Mouse (Mus musculus) heart, adult 18-20 months (tissue): ENCODE data around the gene Stk11. TPM values are rescaled to one million over a fixed set of nuclear protein-coding genes. Genes with fewer than 3 reads are reported as not detected.
A peak's percentile ranks its signal among the peaks of the same experiment; 100 is the strongest.

Experiments used
- DNase-seq, 2 experiments: peaks; one replicate each; pipeline ENCODE4 v3.0.0; 2021 to 2022; ENCODE audit warnings: mixed read lengths in 1 of 2
- total RNA-seq, 2 experiments: library from RNA; stranded (reverse); gene quantifications; 2 replicates each; pipeline ENCODE4 v1.2.3; 2021

Gene Stk11
- total RNA-seq, 2 experiments from 2014 or later: 127 to 149 TPM

DNA sequence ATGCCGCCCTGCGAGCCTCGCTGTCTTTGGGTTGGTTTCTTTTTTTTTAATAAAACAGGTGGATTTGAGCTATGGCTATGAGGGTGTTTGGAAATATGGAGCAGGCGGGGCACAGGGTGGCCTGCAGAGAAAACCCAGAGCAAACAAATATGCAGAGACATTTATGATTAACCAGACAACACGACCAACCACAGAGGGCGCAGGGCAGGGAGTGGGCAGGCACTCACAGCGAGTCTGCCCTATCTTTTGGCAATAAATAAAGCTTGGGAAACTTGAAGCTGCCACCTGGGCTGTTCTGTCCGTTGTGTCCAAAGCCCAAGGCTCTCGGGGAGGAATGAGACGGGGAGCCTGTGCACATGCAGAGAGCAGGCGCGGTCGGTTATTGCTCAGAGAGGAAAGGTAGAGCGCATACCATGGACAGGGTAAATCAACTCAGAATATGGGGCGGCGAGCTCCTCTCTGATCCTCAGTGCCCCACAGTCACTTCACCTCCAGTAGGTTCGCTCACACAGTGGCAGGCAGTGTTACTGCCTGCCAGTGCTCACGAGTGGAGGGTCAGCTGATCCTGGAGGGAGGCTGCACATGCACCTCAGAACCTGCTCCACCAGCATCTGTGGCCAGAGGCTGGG lies 14.9 kb downstream of the Stk11 start:
- no peak for DNase-seq

GRCm38 (mm10) chr10:80131316-80131951 lies 15.8 kb downstream of the Stk11 start:
- peak in 1 of 2 experiments; percentile 3 for DNase-seq

DNA sequence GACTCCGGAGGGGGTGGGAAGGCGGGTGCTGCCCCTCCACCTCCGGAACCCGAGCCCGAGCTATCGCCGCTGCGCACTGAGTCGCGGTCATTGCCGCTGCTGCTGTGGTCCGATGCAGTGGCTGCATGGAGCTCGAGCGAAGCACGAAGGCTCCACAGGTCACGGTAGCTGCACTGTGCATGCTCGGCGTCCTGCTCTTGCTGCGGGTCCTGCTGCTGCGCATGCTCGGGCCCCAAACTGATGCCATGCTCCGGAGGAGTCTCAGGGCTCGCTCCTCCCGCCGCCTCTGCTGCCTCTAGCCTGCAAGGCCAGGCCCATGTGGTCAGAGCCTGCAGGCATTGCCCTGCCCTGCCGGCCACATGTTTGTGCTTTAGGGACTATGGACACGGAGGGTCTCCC lies 16.3 kb downstream of the Stk11 start:
- DNase-seq: no peak

DNA sequence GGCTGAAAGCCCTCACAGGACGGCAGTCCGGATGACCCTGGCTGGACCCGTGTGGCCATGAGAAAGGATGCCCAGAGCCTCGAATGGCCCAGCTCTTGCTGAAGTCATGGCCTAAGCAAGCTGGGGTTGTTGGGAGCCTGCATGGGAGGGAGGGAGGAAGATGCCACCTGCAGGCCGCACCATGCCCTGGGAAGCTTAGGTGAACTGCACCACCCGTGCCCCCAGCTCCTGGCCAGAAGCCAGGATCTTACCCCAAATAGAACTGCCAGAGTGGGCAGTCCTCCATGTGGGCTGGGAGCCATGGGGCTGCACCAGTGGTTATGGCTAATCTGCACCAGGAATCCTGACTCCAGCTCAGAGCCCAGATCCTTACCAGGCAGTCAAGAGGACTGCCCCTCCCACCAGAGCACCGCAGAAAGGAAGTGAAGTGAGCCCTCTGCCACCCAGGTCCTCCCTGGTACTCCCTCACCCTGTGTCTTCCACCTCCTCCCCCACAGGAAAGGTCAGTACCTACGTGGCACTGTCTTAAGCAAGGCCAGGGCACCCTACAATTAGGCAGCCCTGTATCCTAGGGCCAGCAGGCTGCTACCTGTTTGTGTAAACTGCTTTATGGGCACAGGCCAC lies 17.7 kb downstream of the Stk11 start:
- peak; percentile 75 to 76 for DNase-seq

GRCm38 (mm10) chr10:80134421-80134820 lies 18.8 kb downstream of the Stk11 start:
- peak in 1 of 2 experiments; percentile 11 for DNase-seq

DNA sequence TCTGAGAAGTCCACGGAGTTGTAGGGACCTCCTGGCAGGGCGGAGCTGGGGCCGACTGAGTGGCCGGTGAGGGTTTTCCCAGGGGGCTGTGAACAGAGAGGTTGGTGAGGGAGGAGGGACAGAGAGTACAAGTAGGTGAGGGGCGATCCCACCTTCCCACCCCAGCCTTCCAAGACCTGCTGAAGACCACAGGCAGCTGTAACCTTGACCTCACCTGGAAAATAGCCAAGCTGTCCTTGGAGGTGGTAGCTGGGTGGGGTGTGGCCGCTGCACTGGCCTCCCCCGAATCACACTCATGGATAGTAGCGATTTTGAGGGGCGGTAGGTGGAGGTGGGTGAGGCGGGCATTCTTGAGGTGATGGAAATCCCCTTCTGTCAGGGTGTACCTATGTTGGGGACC lies 19.6 kb downstream of the Stk11 start:
- peak in 1 of 2 experiments; percentile 6 for DNase-seq

DNA sequence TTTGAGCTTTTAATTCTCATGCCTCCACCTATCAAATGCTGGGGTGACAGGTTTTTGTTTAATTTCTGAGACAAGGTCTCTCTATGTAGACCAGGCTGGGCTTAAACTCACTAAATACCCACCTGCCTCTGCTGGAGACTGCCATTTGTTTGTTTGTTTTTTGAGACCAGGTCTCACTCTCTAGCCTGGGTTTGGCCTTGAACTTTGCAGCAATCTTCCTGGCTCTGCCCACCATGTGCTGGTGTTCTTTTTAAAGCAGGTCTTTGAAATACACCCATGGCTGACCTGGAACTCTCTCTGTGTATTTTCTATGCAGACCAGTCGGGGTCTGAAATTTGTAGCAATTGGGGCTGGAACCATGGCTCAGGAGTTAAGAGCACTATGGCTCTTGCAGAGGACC lies 20.0 kb downstream of the Stk11 start:
- DNase-seq: no peak

- DNase-seq: no peak
Observed at GRCm38 (mm10) chr10:80136179-80136951, 20.8 kb downstream of the Stk11 start.

DNA sequence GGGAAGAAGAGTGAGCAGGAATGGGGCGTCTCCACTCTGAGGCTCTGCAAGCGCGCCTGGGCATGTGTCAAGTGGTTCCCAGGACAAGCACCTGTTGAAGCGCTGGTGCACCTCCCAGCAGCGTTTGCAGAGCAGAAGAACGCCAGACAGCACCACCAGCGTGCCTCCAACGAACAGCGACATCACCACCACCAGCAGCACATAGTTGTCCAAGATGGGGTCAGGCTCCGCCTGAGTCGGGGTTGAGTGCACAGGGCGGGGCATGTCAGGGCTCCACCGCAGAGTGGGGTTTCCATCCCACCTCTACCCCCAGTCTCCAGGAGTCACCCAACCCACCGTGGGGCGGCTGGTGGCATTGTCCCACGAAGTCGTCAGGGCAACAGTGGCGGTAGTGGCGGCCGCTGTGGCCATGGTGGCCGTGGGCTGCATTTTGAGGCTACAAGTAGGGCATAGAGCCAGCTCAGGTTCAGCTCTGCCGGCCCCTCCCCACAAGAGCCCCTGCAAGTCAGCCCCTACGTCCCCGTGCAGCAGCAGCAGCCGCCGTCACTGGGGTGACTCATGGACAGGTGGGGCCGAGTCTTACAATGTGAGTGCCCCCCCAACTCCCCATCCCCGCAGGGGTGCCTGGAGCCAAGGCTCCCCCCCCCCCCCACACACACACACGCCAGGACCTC lies 21.5 kb downstream of the Stk11 start:
- DNase-seq: peak in 1 of 2 experiments; percentile 7

DNA sequence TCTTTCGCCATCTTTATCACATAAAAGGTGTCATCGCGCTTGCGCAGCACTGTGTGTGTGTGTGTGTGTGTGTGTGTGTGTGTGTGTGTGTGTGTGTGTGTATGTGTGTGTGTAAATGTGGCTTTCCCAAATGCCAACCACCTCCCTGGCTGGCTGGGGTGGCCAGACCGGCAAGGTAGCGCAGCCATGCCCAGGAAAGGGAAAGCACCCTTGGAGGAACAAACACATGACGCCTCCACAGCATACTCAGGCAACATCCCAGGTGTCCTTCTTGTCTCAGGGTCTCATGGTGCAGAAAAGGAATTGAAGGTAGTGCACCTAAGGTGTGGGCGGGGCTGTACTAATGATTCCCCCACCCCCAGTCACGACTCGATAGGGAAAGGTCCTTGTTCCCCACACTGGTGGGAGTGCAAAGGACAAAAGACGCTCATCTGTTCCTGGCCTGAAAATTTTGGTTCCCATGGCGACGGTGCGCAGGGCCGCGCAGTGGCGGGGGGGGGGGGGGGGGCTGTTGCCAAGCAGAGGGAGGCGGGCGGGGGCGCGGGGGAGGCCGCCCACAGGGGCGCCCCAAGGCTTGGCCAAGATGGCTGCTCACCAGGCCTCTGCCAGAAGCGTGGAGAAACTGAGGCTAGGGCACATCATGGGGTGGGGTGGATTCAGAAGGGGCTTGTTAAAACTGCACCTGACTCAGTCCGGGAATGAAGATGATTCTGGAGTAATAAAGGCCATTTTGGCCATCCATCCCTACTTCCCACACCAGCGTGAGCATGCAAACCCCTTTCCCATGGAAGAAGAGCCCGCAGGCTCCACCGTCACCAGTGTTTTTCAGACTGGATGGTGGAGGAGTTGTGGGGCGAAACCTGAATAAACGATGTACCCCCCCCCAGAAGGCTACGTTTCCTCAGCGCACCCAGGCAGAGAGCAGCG lies 22.3 kb downstream of the Stk11 start:
- DNase-seq: peak in 1 of 2 experiments; percentile 3

DNA sequence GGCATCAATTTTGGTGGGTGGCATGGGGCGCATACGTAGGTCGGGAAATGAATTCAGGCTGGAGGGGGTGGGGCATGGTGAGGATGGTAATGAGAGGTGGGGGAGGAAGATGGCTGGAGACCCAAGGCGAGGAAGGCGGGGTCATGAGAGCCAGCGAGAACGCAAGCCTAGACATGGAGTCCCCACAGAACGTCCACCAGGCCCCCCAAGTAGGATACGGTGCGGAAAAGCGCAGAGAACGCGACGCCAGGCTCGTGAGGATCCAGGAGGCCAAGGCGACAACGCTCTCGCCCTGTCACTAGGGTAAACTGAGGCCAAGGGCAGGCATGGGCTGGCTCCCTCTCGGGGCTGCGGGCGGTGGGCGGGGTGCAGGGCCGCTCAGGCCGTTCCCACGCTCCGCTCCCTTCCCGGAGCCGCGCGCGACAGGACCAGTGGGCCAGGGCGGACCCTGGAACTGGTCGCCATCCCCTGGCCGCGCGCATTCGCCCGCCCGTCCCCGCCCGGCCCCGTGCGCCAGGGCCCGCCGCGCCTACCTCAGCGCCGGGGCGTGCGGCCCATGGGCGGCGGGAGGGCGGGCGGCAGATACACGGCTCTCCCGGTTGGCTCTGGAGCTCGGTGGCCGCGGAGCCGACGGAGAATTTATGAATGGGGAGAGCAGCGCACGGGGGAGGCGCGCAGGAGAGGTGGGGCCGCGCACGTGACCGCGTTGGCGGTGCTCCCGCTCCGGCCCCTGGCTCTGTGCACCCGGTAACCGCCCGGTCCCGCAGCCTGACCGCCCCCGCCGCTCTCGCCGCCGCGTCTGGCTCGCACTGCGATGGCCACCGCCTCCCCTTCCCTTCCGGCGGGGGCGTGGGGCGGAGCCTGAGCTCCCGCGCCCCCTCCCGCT lies 23.2 kb downstream of the Stk11 start, which contains the start of gene Atp5d:
Gene Atp5d, plus strand, starts transcription at position 80 of the 886 bp plus-strand sequence.
- peak; percentile 66 to 77 for DNase-seq

DNA sequence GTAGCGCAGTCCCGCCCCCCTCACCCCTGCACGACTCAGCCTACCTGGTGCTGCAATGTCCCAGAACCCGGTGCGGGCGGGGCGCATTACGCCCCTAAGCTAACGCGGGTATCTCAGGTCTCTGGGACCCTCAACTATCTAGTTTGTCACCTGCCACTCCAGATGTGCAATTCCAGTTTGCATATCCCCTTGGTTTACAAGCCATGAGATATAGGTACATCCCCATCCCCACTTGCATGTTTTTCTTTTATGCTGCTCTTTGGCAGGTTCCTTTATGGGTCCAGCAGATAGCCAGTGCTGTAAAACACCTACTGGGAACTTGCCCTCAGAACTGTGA lies 23.8 kb downstream of the Stk11 start:
- DNase-seq: no peak

DNA sequence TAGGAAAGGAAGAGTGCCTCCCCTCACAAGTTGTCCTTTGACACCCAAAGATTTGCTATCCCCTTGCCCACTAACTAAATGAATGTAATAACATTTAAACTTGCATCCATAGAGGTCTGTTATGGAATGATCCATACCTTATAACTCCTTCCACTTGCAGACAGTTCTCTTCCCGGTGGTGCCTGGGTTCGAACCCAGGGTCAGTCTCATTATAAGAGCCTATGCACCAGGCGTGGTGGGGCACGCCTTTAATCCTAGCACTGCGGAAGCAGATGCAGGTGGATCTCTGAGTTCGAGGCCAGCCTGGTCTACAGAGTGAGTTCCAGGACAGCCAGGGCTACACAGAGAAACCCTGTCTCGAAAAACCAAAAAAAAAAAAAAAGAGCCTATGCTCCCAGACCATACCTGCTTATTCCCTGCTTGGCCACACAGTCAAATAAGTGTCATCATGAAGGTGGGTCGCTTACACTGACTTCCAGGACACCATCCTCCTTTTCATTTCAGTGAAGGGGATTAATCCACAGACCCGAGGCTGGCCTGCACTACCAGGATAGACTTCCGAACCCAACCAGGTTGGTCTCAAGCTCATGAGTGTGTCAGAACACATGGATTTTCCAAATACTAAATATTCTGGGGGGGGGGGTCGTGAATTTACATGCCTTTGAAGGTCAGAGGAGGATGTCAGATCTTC lies 24.5 kb downstream of the Stk11 start:
- DNase-seq: no peak

DNA sequence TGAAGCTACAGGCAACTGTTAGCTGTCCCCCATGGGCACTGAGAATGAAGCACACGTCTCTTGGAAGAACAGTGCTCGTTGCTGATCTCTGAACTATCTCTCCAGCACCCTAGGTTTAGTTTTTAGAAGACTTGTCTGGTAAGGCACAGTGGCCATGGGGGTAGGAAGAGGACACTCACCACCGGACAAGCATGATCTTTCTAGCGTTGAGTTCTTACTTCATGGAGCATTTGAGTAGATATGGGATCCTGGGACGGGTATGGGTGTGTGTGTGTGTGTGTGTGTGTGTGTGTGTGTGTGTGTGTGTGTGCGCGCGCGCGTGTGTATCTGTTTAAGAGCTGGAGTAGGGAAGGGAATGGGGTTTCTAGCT lies 25.0 kb downstream of the Stk11 start, which contains the start of gene Cbarp:
Gene Cbarp, minus strand, starts transcription at position 170 of the 370 bp plus-strand sequence.
- DNase-seq: no peak

- peak; percentile 95 to 98 for DNase-seq
Observed at GRCm38 (mm10) chr10:80141243-80141642, 25.6 kb downstream of the Stk11 start.

DNA sequence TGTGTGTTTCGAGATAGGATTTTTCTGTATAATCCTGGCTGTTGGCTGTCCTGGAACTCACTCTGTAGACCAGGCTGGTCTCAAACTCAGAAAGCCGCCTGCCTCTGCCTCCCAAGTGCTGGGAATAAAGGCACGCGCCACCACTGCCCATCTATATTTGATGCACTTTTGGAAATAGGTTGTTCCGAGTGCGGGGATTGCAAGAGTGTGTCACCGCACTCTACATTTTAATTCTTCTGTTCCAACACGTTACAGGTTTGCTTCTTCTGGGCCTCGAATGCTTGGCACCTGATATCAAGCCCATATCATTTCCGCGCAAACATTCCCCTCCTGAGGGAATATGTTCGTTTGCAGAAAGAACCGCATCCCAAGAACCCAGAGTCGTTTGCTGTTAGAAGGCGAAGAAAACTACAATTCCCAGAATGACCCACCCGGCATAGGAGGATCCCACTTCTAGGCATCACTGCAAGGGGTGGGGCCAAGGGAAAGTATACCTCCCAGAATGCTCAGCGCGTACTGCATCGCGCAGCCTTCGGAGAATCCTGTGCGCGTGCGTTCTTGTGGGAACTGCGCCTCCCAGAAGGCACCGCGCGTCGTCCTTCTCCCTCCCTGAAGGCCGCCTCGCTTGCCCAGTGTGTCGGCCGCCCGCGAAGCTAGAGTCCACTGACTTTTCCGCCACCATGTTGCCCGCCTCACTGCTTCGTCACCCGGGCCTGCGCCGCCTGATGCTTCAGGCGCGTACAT lies 26.4 kb downstream of the Stk11 start:
- peak; percentile 97 to 98 for DNase-seq

DNA sequence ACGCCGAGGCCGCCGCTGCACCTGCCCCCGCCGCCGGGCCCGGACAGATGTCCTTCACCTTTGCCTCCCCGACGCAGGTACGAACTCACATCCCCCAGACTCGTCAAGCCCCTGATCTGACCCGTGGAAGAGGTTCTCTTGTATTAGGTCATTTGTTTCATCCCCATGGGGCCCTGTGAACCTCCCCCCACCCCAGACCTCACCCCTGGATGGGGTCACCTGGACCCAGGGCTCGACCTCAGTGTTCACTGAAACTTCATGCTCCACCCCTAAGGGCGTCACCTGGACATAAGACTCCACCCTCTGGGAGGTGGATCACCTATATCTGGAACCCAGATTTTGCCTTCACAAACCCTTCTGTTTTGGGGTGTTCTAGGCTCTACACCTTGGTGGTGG lies 26.9 kb downstream of the Stk11 start:
- DNase-seq: no peak

DNA sequence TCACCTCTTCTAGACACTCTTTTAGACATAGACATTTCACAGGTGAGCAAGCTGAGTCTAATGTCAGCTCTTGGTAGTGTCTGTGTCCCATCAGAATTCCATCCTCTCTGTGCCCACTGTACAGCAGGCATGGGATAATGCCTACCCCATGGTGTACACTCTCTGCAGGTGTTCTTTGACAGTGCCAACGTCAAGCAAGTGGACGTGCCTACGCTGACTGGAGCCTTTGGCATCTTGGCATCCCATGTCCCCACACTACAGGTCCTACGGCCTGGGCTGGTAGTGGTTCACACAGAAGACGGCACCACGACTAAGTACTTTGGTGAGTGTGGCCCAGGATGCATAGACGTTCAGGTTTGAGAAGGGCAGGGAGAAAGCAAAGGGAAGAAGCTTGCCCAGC lies 28.1 kb downstream of the Stk11 start:
- no peak for DNase-seq

DNA sequence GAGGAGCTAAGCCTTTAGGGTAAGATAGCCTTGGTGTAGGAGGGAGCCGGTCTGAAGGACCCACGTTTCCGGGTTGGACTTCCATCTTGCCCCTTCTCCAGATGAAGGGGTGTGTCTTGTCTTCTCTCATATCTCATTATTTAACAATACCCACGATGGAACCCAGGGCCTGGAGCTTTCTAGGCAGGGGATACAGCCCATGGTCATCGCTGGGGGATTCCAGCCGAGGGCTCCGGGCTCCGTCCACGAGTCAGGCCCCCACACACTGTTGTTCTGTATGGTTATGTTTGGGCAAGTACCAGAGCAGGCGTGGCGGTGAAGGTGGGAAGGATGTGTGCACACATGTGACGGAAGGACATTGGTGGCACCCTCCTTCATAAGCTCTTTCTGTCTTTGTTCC lies 28.6 kb downstream of the Stk11 start:
- DNase-seq: no peak
